ENCODE assay signal across 9 mouse cellular contexts in genomic region chr2:129056597-129056996, GRCm38 (mm10). TPM values are rescaled to one million over a fixed set of nuclear protein-coding genes. Genes with fewer than 3 reads are reported as not detected.
A peak's percentile ranks its signal among the peaks of the same experiment; 100 is the strongest.
DNase-seq lines count a peak whose midpoint lies in the region; ATAC-seq lines count a peak whose summit lies in the region.
"Had no signal": no experiment of that assay in that cellular context is flagged by ENCODE, and none has a peak within 500 bp of the region (broad histone marks: within the 10 kb centered on the region; RNA-seq: fewer than 3 reads in every experiment).

No protein-coding gene starts in this region.

- ATAC-seq in forebrain, embryonic 13.5 days, result 0 out of 2 replicates have a peak, but pooled peaks have one; percentile 45
- ATAC-seq in forebrain, embryonic 15.5 days (replicated peaks), result no peak
- no peak for ATAC-seq in midbrain, embryonic 13.5 days
- ATAC-seq in frontal cortex, adult (ENCODE audit: low TSS enrichment), result no peak

- H3K27me3 ChIP-seq in forebrain, embryonic 13.5 days, result no peaks in the 10 kb centered on the region
- no peaks in the 10 kb centered on the region for H3K27me3 ChIP-seq in forebrain, embryonic 15.5 days
- H3K27me3 ChIP-seq in midbrain, embryonic 10.5 days (ENCODE audit: low read depth, poor library complexity, severe bottlenecking), result no peaks in the 10 kb centered on the region
- H3K27me3 ChIP-seq in midbrain, embryonic 13.5 days, result no peaks in the 10 kb centered on the region
- no peaks in the 10 kb centered on the region for H3K27me3 ChIP-seq in embryonic facial prominence, embryonic 10.5 days (replicated peaks; ENCODE audit: low read depth, poor library complexity, severe bottlenecking)
- H3K27me3 ChIP-seq: heart, embryonic 13.5 days had no signal

- no peaks in the 10 kb centered on the region for H3K36me3 ChIP-seq in forebrain, embryonic 13.5 days (ENCODE audit: poor library complexity, severe bottlenecking)
- H3K36me3 ChIP-seq in forebrain, embryonic 15.5 days, result no peaks in the 10 kb centered on the region
- no peaks in the 10 kb centered on the region for H3K36me3 ChIP-seq in midbrain, embryonic 10.5 days
- H3K36me3 ChIP-seq in midbrain, embryonic 13.5 days, result no peaks in the 10 kb centered on the region
- H3K36me3 ChIP-seq in embryonic facial prominence, embryonic 10.5 days (replicated peaks), result no peaks in the 10 kb centered on the region
- H3K36me3 ChIP-seq: heart, embryonic 13.5 days had no signal

- 0 out of 2 replicates have a peak, but pooled peaks cover 3% of the 10 kb centered on the region for H3K9me3 ChIP-seq in forebrain, embryonic 13.5 days (replicated peaks)
- H3K9me3 ChIP-seq in forebrain, embryonic 15.5 days, result no peaks in the 10 kb centered on the region
- peaks cover 23% of the 10 kb centered on the region for H3K9me3 ChIP-seq in midbrain, embryonic 10.5 days (replicated peaks)
- 0 out of 2 replicates have a peak, but pooled peaks cover 3% of the 10 kb centered on the region for H3K9me3 ChIP-seq in midbrain, embryonic 13.5 days
- peaks cover 13% of the 10 kb centered on the region for H3K9me3 ChIP-seq in embryonic facial prominence, embryonic 10.5 days

- H3K27ac ChIP-seq in forebrain, embryonic 13.5 days, result no peak overlapping the region
- H3K27ac ChIP-seq in forebrain, embryonic 15.5 days (replicated peaks), result no peak overlapping the region
- H3K27ac ChIP-seq in midbrain, embryonic 10.5 days (replicated peaks), result no peak overlapping the region
- no peak overlapping the region for H3K27ac ChIP-seq in midbrain, embryonic 13.5 days
- no peak overlapping the region for H3K27ac ChIP-seq in embryonic facial prominence, embryonic 10.5 days (replicated peaks)
- H3K27ac ChIP-seq: heart, embryonic 13.5 days had no signal

- no peaks in the 10 kb centered on the region for H3K4me1 ChIP-seq in forebrain, embryonic 13.5 days
- no peaks in the 10 kb centered on the region for H3K4me1 ChIP-seq in forebrain, embryonic 15.5 days
- H3K4me1 ChIP-seq in midbrain, embryonic 10.5 days, result no peaks in the 10 kb centered on the region
- H3K4me1 ChIP-seq in midbrain, embryonic 13.5 days (replicated peaks), result no peaks in the 10 kb centered on the region
- H3K4me1 ChIP-seq in embryonic facial prominence, embryonic 10.5 days, result no peaks in the 10 kb centered on the region
- H3K4me1 ChIP-seq: heart, embryonic 13.5 days had no signal

- no peak overlapping the region for H3K4me3 ChIP-seq in forebrain, embryonic 13.5 days
- H3K4me3 ChIP-seq in forebrain, embryonic 15.5 days, result no peak overlapping the region
- no peak overlapping the region for H3K4me3 ChIP-seq in midbrain, embryonic 10.5 days
- no peak overlapping the region for H3K4me3 ChIP-seq in midbrain, embryonic 13.5 days (replicated peaks)
- H3K4me3 ChIP-seq in embryonic facial prominence, embryonic 10.5 days, result no peak overlapping the region
- H3K4me3 ChIP-seq: heart, embryonic 13.5 days had no signal

- DNase-seq in midbrain, embryonic 10.5 days (ENCODE audit: low spot score), result peak; percentile 35
- DNase-seq in embryonic facial prominence, embryonic 10.5 days (ENCODE audit: low spot score), result peak; percentile 15
- peak; percentile 59 for DNase-seq in testis, postnatal 10 days (ENCODE audit: low spot score)
- DNase-seq in ovary, postnatal 36 days (ENCODE audit: low spot score), result no peak

- WGBS in forebrain, embryonic 13.5 days, result 38% methylated on average over 9 of the region's 9 CpGs
- WGBS in forebrain, embryonic 15.5 days, result 40% methylated on average over 9 of the region's 9 CpGs
- 46% methylated on average over 9 of the region's 9 CpGs for WGBS in midbrain, embryonic 10.5 days
- WGBS in midbrain, embryonic 13.5 days, result 44% methylated on average over 9 of the region's 9 CpGs
- 47% methylated on average over 9 of the region's 9 CpGs for WGBS in embryonic facial prominence, embryonic 10.5 days

- no peak overlapping the region for H3K9ac ChIP-seq in forebrain, embryonic 13.5 days
- H3K9ac ChIP-seq in forebrain, embryonic 15.5 days (replicated peaks), result no peak overlapping the region
- H3K9ac ChIP-seq in midbrain, embryonic 13.5 days (replicated peaks), result no peak overlapping the region
- H3K9ac ChIP-seq: heart, embryonic 13.5 days had no signal

- H3K4me2 ChIP-seq in forebrain, embryonic 13.5 days, result no peak overlapping the region
- no peak overlapping the region for H3K4me2 ChIP-seq in forebrain, embryonic 15.5 days (replicated peaks)
- H3K4me2 ChIP-seq in midbrain, embryonic 13.5 days (replicated peaks), result no peak overlapping the region
- H3K4me2 ChIP-seq: heart, embryonic 13.5 days had no signal

RNA-seq across cellular contexts. Expression of gene Vinac1, which starts 8.6 kb away (rescaled TPM):
- 0.15 and 0.29 TPM in 2 replicates for polyA plus RNA-seq in forebrain, embryonic 13.5 days (2015; fragmentation: Nextera tagmentation; extraction: Ambion mirVana)
- polyA plus RNA-seq in forebrain, embryonic 15.5 days (2015; fragmentation: Nextera tagmentation; extraction: Ambion mirVana), result 0.25 and 0.36 TPM in 2 replicates
- 0.14 and 0.20 TPM in 2 replicates for polyA plus RNA-seq in midbrain, embryonic 10.5 days (2016; fragmentation: Nextera tagmentation; extraction: Ambion mirVana)
- polyA plus RNA-seq in midbrain, embryonic 13.5 days (2015; fragmentation: Nextera tagmentation; extraction: Ambion mirVana), result 0.70 and 0.81 TPM in 2 replicates
- 0.07 TPM in 1 of 2 replicates, not detected in the other for polyA plus RNA-seq in embryonic facial prominence, embryonic 10.5 days (2016; fragmentation: Nextera tagmentation; extraction: Ambion mirVana)

RNA-seq across cellular contexts. Expression of gene Ttl, which starts 9.1 kb away (rescaled TPM):
- polyA plus RNA-seq in forebrain, embryonic 13.5 days (2015; fragmentation: Nextera tagmentation; extraction: Ambion mirVana), result 21.9 and 23.4 TPM in 2 replicates
- 31.7 and 32.4 TPM in 2 replicates for polyA plus RNA-seq in forebrain, embryonic 15.5 days (2015; fragmentation: Nextera tagmentation; extraction: Ambion mirVana)
- polyA plus RNA-seq in midbrain, embryonic 10.5 days (2016; fragmentation: Nextera tagmentation; extraction: Ambion mirVana), result 12.4 and 13.3 TPM in 2 replicates
- 21.3 and 23.6 TPM in 2 replicates for polyA plus RNA-seq in midbrain, embryonic 13.5 days (2015; fragmentation: Nextera tagmentation; extraction: Ambion mirVana)
- polyA plus RNA-seq in embryonic facial prominence, embryonic 10.5 days (2016; fragmentation: Nextera tagmentation; extraction: Ambion mirVana), result 14.3 and 14.7 TPM in 2 replicates

RNA-seq across cellular contexts. Expression of gene Polr1b, which starts 44.2 kb away (rescaled TPM):
- 20.4 and 20.6 TPM in 2 replicates for polyA plus RNA-seq in forebrain, embryonic 13.5 days (2015; fragmentation: Nextera tagmentation; extraction: Ambion mirVana)
- polyA plus RNA-seq in forebrain, embryonic 15.5 days (2015; fragmentation: Nextera tagmentation; extraction: Ambion mirVana), result 17.8 and 19.5 TPM in 2 replicates
- polyA plus RNA-seq in midbrain, embryonic 10.5 days (2016; fragmentation: Nextera tagmentation; extraction: Ambion mirVana), result 35.5 and 37.2 TPM in 2 replicates
- polyA plus RNA-seq in midbrain, embryonic 13.5 days (2015; fragmentation: Nextera tagmentation; extraction: Ambion mirVana), result 18.3 and 20.2 TPM in 2 replicates
- polyA plus RNA-seq in embryonic facial prominence, embryonic 10.5 days (2016; fragmentation: Nextera tagmentation; extraction: Ambion mirVana), result 48.7 and 48.9 TPM in 2 replicates
